Mouse (Mus musculus) C2C12 (cell line): ENCODE data around the gene Fam183b.

Experiments
- CTCF ChIP-seq: IDR thresholded peaks from one replicate; pipeline ENCODE4 v1.5.1; 2011; ENCODE audit not compliant: control insufficient read depth, insufficient read depth, insufficient read length
- MYOG ChIP-seq: IDR thresholded peaks from one replicate; pipeline ENCODE4 v1.6.1; 2011; ENCODE audit not compliant: control insufficient read depth, insufficient read length; ENCODE audit errors: extremely low read depth
- USF1 ChIP-seq: IDR thresholded peaks from one replicate; pipeline ENCODE4 v1.6.1; 2011; ENCODE audit warnings: low read depth, mild to moderate bottlenecking, control low read depth, moderate library complexity

DNA sequence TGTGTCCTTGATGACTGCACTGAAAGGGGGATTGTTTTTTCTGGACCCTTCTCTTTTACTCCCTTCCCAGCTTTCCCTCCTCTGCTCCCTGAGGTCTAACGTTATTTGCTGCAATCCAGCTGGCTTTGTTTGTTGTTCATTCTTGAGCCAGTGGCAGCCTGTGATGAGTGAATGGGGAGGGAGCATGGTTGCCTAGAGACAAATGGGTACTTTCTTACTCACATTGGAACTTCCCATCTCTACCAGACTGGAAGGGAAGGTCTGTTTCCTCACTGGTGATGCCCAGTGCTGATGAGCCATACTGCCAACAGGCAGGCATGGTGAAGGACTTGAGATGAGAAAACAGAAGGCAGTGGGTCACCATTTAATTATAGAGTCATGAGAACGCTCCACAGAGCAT lies 48.0 kb upstream of the Fam183b start:
- TF ChIP-seq CTCF: no peak
- TF ChIP-seq MYOG: no peak
- TF ChIP-seq USF1: no peak
